Mouse (Mus musculus) macrophage (primary cell): ENCODE results near the gene Copa. TPM values are rescaled to one million over a fixed set of nuclear protein-coding genes. Genes with fewer than 3 reads are reported as not detected.

Source experiments
- H3K27ac ChIP-seq: fragments of 350-480 bp; formaldehyde crosslinking; 2 replicates; pipeline ENCODE4 v1.9.0; 2021
- H3K36me3 ChIP-seq: fragments of 350-480 bp; formaldehyde crosslinking; 2 replicates; pipeline ENCODE4 v1.9.0; 2021; ENCODE audit errors: inconsistent target
- H3K4me3 ChIP-seq: fragments of 350-480 bp; formaldehyde crosslinking; 2 replicates; pipeline ENCODE4 v1.9.0; 2021; ENCODE audit errors: inconsistent target
- H3K79me2 ChIP-seq: fragments of 350-480 bp; formaldehyde crosslinking; 2 replicates; pipeline ENCODE4 v1.9.0; 2021; ENCODE audit errors: inconsistent target
- WGBS: methylation state at CpG from one replicate; pipeline ENCODE4 v1.1.7; 2026; ENCODE audit warnings: inconsistent platforms; ENCODE audit not compliant: missing documents; 5-methylcytosine and 5-hydroxymethylcytosine counted together
- polyA plus RNA-seq: library from polyadenylated mRNA; stranded (reverse); fragments of 250-400 nt; gene quantifications from 3 replicates; pipeline ENCODE4 v1.2.4, GENCODE M21; 2018; ENCODE audit warnings: inconsistent platforms

The Copa gene
- polyA plus RNA-seq, 1 experiment from 2014 or later, result 187 TPM

- H3K36me3 ChIP-seq, result peaks cover 45% of the 10 kb centered on the region
- H3K79me2 ChIP-seq, result no peaks in the 10 kb centered on the region
- no peak overlapping the region for H3K27ac ChIP-seq
- no peak overlapping the region for H3K4me3 ChIP-seq
- 84% methylated on average over 4 of the region's 4 CpGs for WGBS
Observed at GRCm38 (mm10) chr1:172063291-172064023, 18.9 kb upstream of the Copa start.

- WGBS, result 93% methylated on average over 13 of the region's 13 CpGs
- Histone ChIP-seq H3K79me2 (no peaks in the 10 kb centered on the region), H3K27ac (no peak overlapping the region), H3K36me3 (peaks cover 57% of the 10 kb centered on the region), H3K4me3 (no peak overlapping the region)
Observed at GRCm38 (mm10) chr1:172064613-172065141, 17.7 kb upstream of the Copa start.

DNA sequence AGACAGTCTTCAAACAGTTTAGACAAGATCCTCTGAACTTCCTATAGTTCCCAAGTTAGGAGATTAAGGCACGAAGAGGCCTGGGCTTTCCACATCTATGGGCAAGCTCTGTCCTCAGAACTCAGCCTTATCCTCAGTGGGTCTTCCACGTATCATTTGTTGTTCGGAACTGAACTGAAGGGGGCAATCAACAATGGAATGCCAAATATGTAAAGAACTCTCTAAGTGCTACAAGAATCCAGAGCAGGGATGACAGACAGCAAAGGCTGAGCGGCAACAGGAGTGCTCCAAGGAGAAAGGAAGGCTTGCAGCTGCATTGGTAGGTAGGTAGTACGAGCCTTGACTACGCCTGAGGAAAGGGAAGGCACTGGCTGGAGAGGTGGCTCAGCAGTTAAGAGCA is 12.1 kb upstream of the Copa start:
- WGBS, result 100% methylated on average over 6 of the region's 6 CpGs
- no peaks in the 10 kb centered on the region for H3K79me2 ChIP-seq
- H3K27ac ChIP-seq, result no peak overlapping the region
- peaks cover 100% of the 10 kb centered on the region for H3K36me3 ChIP-seq
- no peak overlapping the region for H3K4me3 ChIP-seq

DNA sequence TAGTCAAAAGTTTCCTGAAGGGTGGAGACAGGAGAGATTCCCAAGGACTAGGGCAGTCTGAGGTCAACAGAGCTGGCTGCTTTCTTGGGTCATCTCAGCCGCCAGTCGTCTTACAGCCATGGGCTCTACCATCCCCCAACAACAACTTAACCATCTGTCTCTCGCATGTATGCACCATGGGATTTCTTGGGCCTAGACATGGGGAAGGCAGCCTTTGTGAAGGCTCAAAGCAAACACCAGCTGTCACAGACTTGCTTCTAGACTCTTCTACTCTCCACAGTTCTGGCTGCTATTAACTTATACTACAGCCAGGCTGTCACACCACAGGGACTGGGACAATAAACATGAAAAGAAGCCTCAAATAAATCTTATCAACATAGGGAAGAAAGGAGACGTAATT is 10.8 kb upstream of the Copa start:
- Histone ChIP-seq H3K36me3 (peaks cover 100% of the 10 kb centered on the region), H3K4me3 (no peak overlapping the region), H3K79me2 (peaks cover 6% of the 10 kb centered on the region; the same call in 1 of the 2 replicates), H3K27ac (no peak overlapping the region)
- WGBS, result 76% methylated on average over 4 of the region's 4 CpGs

GRCm38 (mm10) chr1:172072604-172073003 is 9.7 kb upstream of the Copa start:
- H3K4me3 ChIP-seq, result no peak overlapping the region
- 95% methylated on average over 7 of the region's 7 CpGs for WGBS
- H3K27ac ChIP-seq, result no peak overlapping the region
- H3K36me3 ChIP-seq, result peaks cover 92% of the 10 kb centered on the region
- H3K79me2 ChIP-seq, result peaks cover 16% of the 10 kb centered on the region; the same call in 1 of the 2 replicates

GRCm38 (mm10) chr1:172077981-172078380 is 4.3 kb upstream of the Copa start:
- peaks cover 70% of the 10 kb centered on the region for H3K79me2 ChIP-seq
- H3K36me3 ChIP-seq, result peaks cover 62% of the 10 kb centered on the region
- WGBS, result 85% methylated on average over 5 of the region's 5 CpGs
- H3K27ac ChIP-seq, result no peak overlapping the region
- H3K4me3 ChIP-seq, result no peak overlapping the region

GRCm38 (mm10) chr1:172082899-172083445 is 643 bp downstream of the Copa start:
- Histone ChIP-seq H3K79me2 (peaks cover 100% of the 10 kb centered on the region), H3K27ac (peak overlapping the region; percentile 82), H3K36me3 (peaks cover 20% of the 10 kb centered on the region), H3K4me3 (peak overlapping the region; percentile 95)
- WGBS, result 1% methylated on average over 24 of the region's 24 CpGs

DNA sequence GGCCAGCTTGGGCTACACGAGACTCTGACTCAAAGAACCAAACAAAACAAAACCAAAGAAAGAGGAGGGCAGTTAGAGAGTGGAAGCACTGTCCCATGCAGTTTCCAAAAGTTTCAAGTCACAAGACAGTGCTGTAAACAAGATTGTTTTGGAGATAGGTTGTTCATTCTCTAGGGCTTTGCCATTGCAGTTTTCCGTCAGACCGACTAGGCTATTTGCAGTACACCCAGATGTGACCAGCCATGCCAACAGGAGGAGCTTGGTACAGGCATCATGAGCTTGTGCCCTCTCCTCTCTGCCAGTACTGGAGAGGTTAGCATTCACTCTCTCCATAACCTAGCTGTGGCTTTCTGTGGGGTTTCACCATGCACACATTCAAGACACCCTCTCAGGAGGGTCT is 11.2 kb downstream of the Copa start:
- Histone ChIP-seq H3K4me3 (no peak overlapping the region), H3K36me3 (peaks cover 79% of the 10 kb centered on the region), H3K27ac (no peak overlapping the region), H3K79me2 (peaks cover 14% of the 10 kb centered on the region; the same call in 1 of the 2 replicates)
- 81% methylated on average over 3 of the region's 3 CpGs for WGBS

DNA sequence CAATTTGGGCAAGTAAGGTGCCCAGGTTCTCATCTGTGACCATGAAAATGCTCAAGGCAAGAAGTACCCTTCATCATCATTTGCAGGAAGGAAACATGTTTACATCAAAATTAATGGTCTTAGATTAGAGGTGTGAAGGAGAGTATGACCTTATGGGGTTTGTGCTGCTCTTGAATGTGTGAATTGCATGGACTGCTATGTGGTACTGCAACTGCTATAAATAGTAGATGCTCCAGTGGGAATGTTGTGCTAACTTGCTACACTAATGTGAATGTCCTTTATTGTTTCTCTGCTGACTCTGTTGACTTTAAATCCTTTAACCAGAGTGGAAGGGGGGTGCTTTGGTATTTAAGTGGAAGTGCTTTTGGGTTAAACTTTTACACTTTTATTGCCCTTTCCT is 12.0 kb downstream of the Copa start:
- Histone ChIP-seq H3K4me3 (no peak overlapping the region), H3K79me2 (peaks cover 7% of the 10 kb centered on the region; the same call in 1 of the 2 replicates), H3K36me3 (peaks cover 77% of the 10 kb centered on the region), H3K27ac (no peak overlapping the region)

- no peak overlapping the region for H3K4me3 ChIP-seq
- 82% methylated on average over 6 of the region's 6 CpGs for WGBS
- peaks cover 77% of the 10 kb centered on the region for H3K36me3 ChIP-seq
- H3K79me2 ChIP-seq, result no peaks in the 10 kb centered on the region; the same call in 1 of the 2 replicates
- H3K27ac ChIP-seq, result no peak overlapping the region
Observed at GRCm38 (mm10) chr1:172095202-172095601, 12.9 kb downstream of the Copa start.

GRCm38 (mm10) chr1:172099325-172100033 is 17.1 kb downstream of the Copa start:
- Histone ChIP-seq H3K4me3 (no peak overlapping the region), H3K79me2 (no peaks in the 10 kb centered on the region), H3K27ac (no peak overlapping the region), H3K36me3 (peaks cover 77% of the 10 kb centered on the region)
- 92% methylated on average over 6 of the region's 6 CpGs for WGBS

DNA sequence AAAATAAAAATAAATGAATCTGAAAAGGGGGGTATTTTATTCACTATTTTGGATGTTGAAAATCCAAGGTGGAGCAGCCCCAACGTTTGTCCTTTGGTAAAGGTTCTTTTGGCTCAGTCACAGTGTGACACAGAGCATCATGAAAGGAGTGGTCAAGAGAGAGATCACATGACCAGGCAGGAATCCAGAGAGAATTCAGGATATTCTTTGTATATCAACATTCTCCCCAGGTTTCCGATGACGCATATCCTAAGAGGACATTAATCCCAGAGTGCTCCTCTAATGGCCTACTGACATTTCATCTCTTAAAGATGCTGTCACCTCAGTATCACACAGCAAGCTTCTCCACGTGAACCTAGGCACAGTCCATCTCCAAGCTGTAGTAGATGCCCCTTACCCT is 21.3 kb downstream of the Copa start:
- Histone ChIP-seq H3K36me3 (peaks cover 94% of the 10 kb centered on the region), H3K27ac (no peak overlapping the region), H3K79me2 (no peaks in the 10 kb centered on the region), H3K4me3 (no peak overlapping the region)
- 89% methylated on average over 4 of the region's 4 CpGs for WGBS

GRCm38 (mm10) chr1:172105101-172105500 is 22.8 kb downstream of the Copa start:
- H3K79me2 ChIP-seq, result no peaks in the 10 kb centered on the region
- WGBS, result 86% methylated on average over 11 of the region's 11 CpGs

GRCm38 (mm10) chr1:172107777-172108477 is 25.6 kb downstream of the Copa start:
- Histone ChIP-seq H3K4me3 (no peak overlapping the region), H3K36me3 (peaks cover 98% of the 10 kb centered on the region), H3K79me2 (no peaks in the 10 kb centered on the region), H3K27ac (no peak overlapping the region)
- WGBS, result 90% methylated on average over 10 of the region's 10 CpGs

More at GRCm38 (mm10) chr1:172105101-172105500, 22.8 kb downstream of the Copa start:
- Histone ChIP-seq H3K36me3 (peaks cover 94% of the 10 kb centered on the region), H3K4me3 (no peak overlapping the region), H3K27ac (no peak overlapping the region)
